Mouse (Mus musculus): ENCODE results near the gene Igfbp1. TPM values are rescaled to one million over a fixed set of nuclear protein-coding genes. Genes with fewer than 3 reads are reported as not detected.

Gene Igfbp1
- polyA plus RNA-seq, 2 experiments, result 48.0 to 62.0 TPM

GRCm38 (mm10) chr11:7239041-7239740, 41.6 kb downstream of the Igfbp1 start:
- WGBS (ENCODE audit: insufficient replicate concordance), result 30% methylated on average over 4 of the region's 4 CpGs
- no peaks in the 10 kb centered on the region for H3K36me3 ChIP-seq (replicated peaks; ENCODE audit: control insufficient read depth, insufficient read depth, low read depth)
- no peak overlapping the region for H3K4me3 ChIP-seq (ENCODE audit: insufficient read depth in 1 of 2, low read depth in 2 of 2, low read length in 2 of 2)
- H3K27me3 ChIP-seq (ENCODE audit: control insufficient read depth, insufficient read depth, low read length), result no peaks in the 10 kb centered on the region
- no peak overlapping the region for H3K4me2 ChIP-seq (ENCODE audit: low read depth)
- ATAC-seq (ENCODE audit: insufficient read depth), result no peak
- H3K4me1 ChIP-seq (replicated peaks; ENCODE audit: control insufficient read depth in 2 of 2, insufficient read depth in 2 of 2, low read length in 1 of 2), result no peaks in the 10 kb centered on the region
- no peak overlapping the region for H3K27ac ChIP-seq
- no peak overlapping the region for H3K9ac ChIP-seq (replicated peaks)
- TF ChIP-seq CTCF (IDR thresholded peaks at IDR 0.05; ENCODE audit: low read depth) (no peak), EP300 (IDR thresholded peaks at IDR 0.05; ENCODE audit: low read depth) (no peak)
- H3K9me3 ChIP-seq (ENCODE audit: control insufficient read depth, low read length), result no peaks in the 10 kb centered on the region
- DNase-seq (ENCODE audit: low read depth in 3 of 3, low spot score in 3 of 3), result no peak

GRCm38 (mm10) chr11:7244782-7245181, 47.2 kb downstream of the Igfbp1 start:
- WGBS (ENCODE audit: insufficient replicate concordance), result 41% methylated on average over 1 of the region's 1 CpGs
- no peak for DNase-seq (ENCODE audit: low read depth in 3 of 3, low spot score in 3 of 3)
- H3K4me2 ChIP-seq (ENCODE audit: low read depth), result no peak overlapping the region

GRCm38 (mm10) chr11:7250415-7250814, 52.8 kb downstream of the Igfbp1 start:
- Histone ChIP-seq H3K4me3 (ENCODE audit: insufficient read depth in 1 of 2, low read depth in 2 of 2, low read length in 2 of 2) (no peak overlapping the region), H3K36me3 (replicated peaks; ENCODE audit: control insufficient read depth, insufficient read depth, low read depth) (no peaks in the 10 kb centered on the region), H3K27ac (no peak overlapping the region), H3K27me3 (ENCODE audit: control insufficient read depth, insufficient read depth, low read length) (no peaks in the 10 kb centered on the region), H3K9ac (replicated peaks) (no peak overlapping the region), H3K4me1 (replicated peaks; ENCODE audit: control insufficient read depth in 2 of 2, insufficient read depth in 2 of 2, low read length in 1 of 2) (no peaks in the 10 kb centered on the region), H3K9me3 (ENCODE audit: control insufficient read depth, low read length) (no peaks in the 10 kb centered on the region), H3K4me2 (ENCODE audit: low read depth) (no peak overlapping the region)
- no peak for TF ChIP-seq EP300 (IDR thresholded peaks at IDR 0.05; ENCODE audit: low read depth)
- no peak for TF ChIP-seq CTCF (IDR thresholded peaks at IDR 0.05; ENCODE audit: low read depth)
- WGBS (ENCODE audit: insufficient replicate concordance), result 40% methylated on average over 2 of the region's 2 CpGs
- ATAC-seq (ENCODE audit: insufficient read depth) (no peak), DNase-seq (ENCODE audit: low read depth in 3 of 3, low spot score in 3 of 3) (no peak)

More at GRCm38 (mm10) chr11:7244782-7245181, 47.2 kb downstream of the Igfbp1 start:
- Histone ChIP-seq H3K9ac (replicated peaks) (no peak overlapping the region), H3K4me3 (ENCODE audit: insufficient read depth in 1 of 2, low read depth in 2 of 2, low read length in 2 of 2) (no peak overlapping the region), H3K36me3 (replicated peaks; ENCODE audit: control insufficient read depth, insufficient read depth, low read depth) (no peaks in the 10 kb centered on the region), H3K9me3 (ENCODE audit: control insufficient read depth, low read length) (no peaks in the 10 kb centered on the region), H3K4me1 (replicated peaks; ENCODE audit: control insufficient read depth in 2 of 2, insufficient read depth in 2 of 2, low read length in 1 of 2) (no peaks in the 10 kb centered on the region), H3K27me3 (ENCODE audit: control insufficient read depth, insufficient read depth, low read length) (no peaks in the 10 kb centered on the region), H3K27ac (no peak overlapping the region)
- ATAC-seq (ENCODE audit: insufficient read depth), result no peak
- no peak for TF ChIP-seq CTCF (IDR thresholded peaks at IDR 0.05; ENCODE audit: low read depth)
- TF ChIP-seq EP300 (IDR thresholded peaks at IDR 0.05; ENCODE audit: low read depth), result no peak

- TF ChIP-seq CTCF (IDR thresholded peaks at IDR 0.05; ENCODE audit: low read depth), result no peak
- no peak for TF ChIP-seq EP300 (IDR thresholded peaks at IDR 0.05; ENCODE audit: low read depth)
- Histone ChIP-seq H3K9me3 (ENCODE audit: control insufficient read depth, low read length) (no peaks in the 10 kb centered on the region), H3K27me3 (ENCODE audit: control insufficient read depth, insufficient read depth, low read length) (no peaks in the 10 kb centered on the region), H3K27ac (no peak overlapping the region), H3K9ac (replicated peaks) (no peak overlapping the region), H3K4me1 (replicated peaks; ENCODE audit: control insufficient read depth in 2 of 2, insufficient read depth in 2 of 2, low read length in 1 of 2) (no peaks in the 10 kb centered on the region), H3K4me2 (ENCODE audit: low read depth) (no peak overlapping the region), H3K36me3 (replicated peaks; ENCODE audit: control insufficient read depth, insufficient read depth, low read depth) (no peaks in the 10 kb centered on the region), H3K4me3 (ENCODE audit: insufficient read depth in 1 of 2, low read depth in 2 of 2, low read length in 2 of 2) (no peak overlapping the region)
- no peak for DNase-seq (ENCODE audit: low read depth in 3 of 3, low spot score in 3 of 3)
- 66% methylated on average over 5 of the region's 5 CpGs for WGBS (ENCODE audit: insufficient replicate concordance)
- ATAC-seq (ENCODE audit: insufficient read depth), result no peak
Measured at GRCm38 (mm10) chr11:7250870-7251269, 53.3 kb downstream of the Igfbp1 start.

Other genes with a start within 250 kb of the Igfbp1 start
- gene Adcy1, start 134.3 kb upstream of the Igfbp1 start, polyA plus RNA-seq (2012; rRNA removed), result 0.13 and 0.14 TPM in 2 replicates
- 0.15 and 0.24 TPM in 2 replicates for gene Adcy1, start 134.3 kb upstream of the Igfbp1 start, polyA plus RNA-seq (2014; fragmentation: Nextera tagmentation; extraction: Ambion mirVana)
- gene Gm11985, start 9.2 kb upstream of the Igfbp1 start, polyA plus RNA-seq (2012; rRNA removed), result not detected in 2 replicates
- not detected in 2 replicates for gene Gm11985, start 9.2 kb upstream of the Igfbp1 start, polyA plus RNA-seq (2014; fragmentation: Nextera tagmentation; extraction: Ambion mirVana)
- gene Igfbp3, start 16.1 kb downstream of the Igfbp1 start, polyA plus RNA-seq (2012; rRNA removed), result 13.7 and 21.4 TPM in 2 replicates
- gene Igfbp3, start 16.1 kb downstream of the Igfbp1 start, polyA plus RNA-seq (2014; fragmentation: Nextera tagmentation; extraction: Ambion mirVana), result 19.0 and 21.5 TPM in 2 replicates

Measured in liver, embryonic 14.5 days (tissue).